Mouse (Mus musculus) T-helper 17 cell (primary cell): Measurements from ENCODE around the gene Itsn2.
"Not testable (repeated sequence)": the region's sequence is repeated elsewhere in the genome, so short reads cannot be mapped to it uniquely, and the experiment has no call there.

Experiments
- in situ Hi-C, 2 experiments: fragments of 300-600 bp; cut with MboI, MseI; formaldehyde crosslinking; loops; 1 replicate in 1 of 2; 2 replicates in 1 of 2; pipeline ENCODE4 v1.15.1; 2025; ENCODE audit warnings: high pct_unique_total_duplicates in 2 of 2

The Itsn2 gene

GRCm38 (mm10) chr12:4595055-4595454 lies 2.6 kb downstream of the Itsn2 start:
- in situ Hi-C loops = no loop called here

- in situ Hi-C loops = no loop called here
Observed at GRCm38 (mm10) chr12:4598666-4599428, 6.4 kb downstream of the Itsn2 start.

GRCm38 (mm10) chr12:4599713-4600112 lies 7.3 kb downstream of the Itsn2 start:
- in situ Hi-C loops = no loop called here

- in situ Hi-C loops = no loop called here
Observed at GRCm38 (mm10) chr12:4606625-4607024, 14.2 kb downstream of the Itsn2 start.

- in situ Hi-C loops = loop anchor here in 1 of 2 experiments (5.0 kb wide), 1 partner anchor 47 kb away; no protein-coding TSS in a partner anchor
Observed at GRCm38 (mm10) chr12:4614722-4615121, 22.3 kb downstream of the Itsn2 start.

- in situ Hi-C loops = no loop called here
Observed at GRCm38 (mm10) chr12:4624201-4624600, 31.8 kb downstream of the Itsn2 start.

- in situ Hi-C loops = no loop called here
Observed at GRCm38 (mm10) chr12:4632957-4633356, 40.5 kb downstream of the Itsn2 start.

GRCm38 (mm10) chr12:4638438-4638837 lies 46.0 kb downstream of the Itsn2 start:
- in situ Hi-C loops = no loop called here

- in situ Hi-C loops = no loop called here
Observed at GRCm38 (mm10) chr12:4640737-4641136, 48.3 kb downstream of the Itsn2 start.

GRCm38 (mm10) chr12:4656813-4657212 lies 64.4 kb downstream of the Itsn2 start:
- in situ Hi-C loops = no loop called here

- in situ Hi-C loops = no loop called here
Observed at GRCm38 (mm10) chr12:4664929-4665674, 72.7 kb downstream of the Itsn2 start.

- in situ Hi-C loops = no loop called here
Observed at GRCm38 (mm10) chr12:4665675-4666037, 73.2 kb downstream of the Itsn2 start.

- in situ Hi-C loops = no loop called here
Observed at GRCm38 (mm10) chr12:4676336-4676735, 83.9 kb downstream of the Itsn2 start.

GRCm38 (mm10) chr12:4679971-4680370 lies 87.5 kb downstream of the Itsn2 start:
- in situ Hi-C loops = no loop called here

- in situ Hi-C loops = no loop called here
Observed at GRCm38 (mm10) chr12:4685441-4685840, 93.0 kb downstream of the Itsn2 start.

- in situ Hi-C loops = no loop called here
Observed at GRCm38 (mm10) chr12:4688386-4688785, 95.9 kb downstream of the Itsn2 start.

GRCm38 (mm10) chr12:4689341-4689740 lies 96.9 kb downstream of the Itsn2 start:
- in situ Hi-C loops = no loop called here

GRCm38 (mm10) chr12:4691193-4691592 lies 98.8 kb downstream of the Itsn2 start:
- in situ Hi-C loops = no loop called here

- in situ Hi-C loops = no loop called here
Observed at GRCm38 (mm10) chr12:4694534-4694933, 102.1 kb downstream of the Itsn2 start.

- in situ Hi-C loops = not testable (repeated sequence)
Observed at GRCm38 (mm10) chr12:4705626-4706025, 113.2 kb downstream of the Itsn2 start.

- in situ Hi-C loops = no loop called here
Observed at GRCm38 (mm10) chr12:4706175-4706574, 113.7 kb downstream of the Itsn2 start.

- in situ Hi-C loops = no loop called here
Observed at GRCm38 (mm10) chr12:4706901-4707300, 114.5 kb downstream of the Itsn2 start.

- in situ Hi-C loops = no loop called here
Observed at GRCm38 (mm10) chr12:4707488-4708017, 115.1 kb downstream of the Itsn2 start.
